Comparison of ENCODE assay signal across 8 mouse cellular contexts in the genomic region with DNA sequence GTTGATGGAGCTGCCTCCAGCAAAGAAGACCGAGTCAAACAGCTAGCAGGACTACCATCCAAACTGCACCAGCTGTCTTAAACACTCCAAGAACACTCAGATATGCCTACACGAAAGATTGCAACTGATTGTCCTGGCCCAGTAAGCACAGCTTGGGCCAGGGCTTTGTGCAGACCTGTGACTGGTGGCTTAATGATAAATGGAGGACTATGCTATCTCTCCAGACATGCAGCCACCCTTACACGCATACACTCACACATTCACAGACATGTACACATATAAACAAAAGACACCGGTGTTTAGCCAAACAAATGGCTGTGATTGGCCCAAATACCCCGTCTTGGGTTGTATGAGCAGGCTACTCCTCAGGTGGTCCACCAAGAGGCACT. TPM values are rescaled to one million over a fixed set of nuclear protein-coding genes. Genes with fewer than 3 reads are reported as not detected.
DNase-seq lines count a peak whose midpoint lies in the region; ATAC-seq and TF ChIP-seq lines count a peak whose summit lies in the region.

No protein-coding gene starts in this region.

- H3K27me3 ChIP-seq in heart, embryonic 11.5 days (ENCODE audit: control insufficient read depth, insufficient read depth, low read length): no peaks in the 10 kb centered on the region
- H3K27me3 ChIP-seq in E14TG2a.4 (ENCODE audit: insufficient read depth, low read length): no peaks in the 10 kb centered on the region
- H3K27me3 ChIP-seq in forebrain, embryonic 16.5 days (replicated peaks; ENCODE audit: control insufficient read depth, insufficient read depth, low read length): no peaks in the 10 kb centered on the region
- H3K27me3 ChIP-seq in liver, postnatal 0 days (ENCODE audit: insufficient read depth, low read length): no peaks in the 10 kb centered on the region

- peak overlapping the region; percentile 78 for H3K9ac ChIP-seq in heart, embryonic 11.5 days (ENCODE audit: low read depth, low read length)
- H3K9ac ChIP-seq in forebrain, embryonic 16.5 days (replicated peaks; ENCODE audit: low read depth, low read length): peak overlapping the region; percentile 60
- peak overlapping the region; percentile 73 for H3K9ac ChIP-seq in liver, postnatal 0 days (replicated peaks)

- DNase-seq in heart, postnatal 36 days: no peak
- DNase-seq in liver, postnatal 0 days: no peak
- DNase-seq in adrenal gland, postnatal 36 days: no peak
- no peak for DNase-seq in right cerebral cortex, adult 2 months (ENCODE audit: low spot score in 2 of 2)
- DNase-seq in adrenal gland, adult 8-10 months: no peak

- TF ChIP-seq CTCF in E14TG2a.4 (conservative IDR thresholded peaks at IDR 0.05; ENCODE audit: low read length): no peak
- no peak for TF ChIP-seq CTCF in liver, postnatal 0 days (IDR thresholded peaks at IDR 0.05; ENCODE audit: low read depth)

- H3K4me1 ChIP-seq in heart, embryonic 11.5 days (ENCODE audit: control insufficient read depth, insufficient read depth, low read length): peaks cover 8% of the 10 kb centered on the region; the same call in 1 of the 2 replicates
- peaks cover 44% of the 10 kb centered on the region for H3K4me1 ChIP-seq in E14TG2a.4 (replicated peaks; ENCODE audit: low read depth, low read length)
- H3K4me1 ChIP-seq in forebrain, embryonic 16.5 days (replicated peaks; ENCODE audit: control insufficient read depth, insufficient read depth, low read length): peaks cover 20% of the 10 kb centered on the region
- peaks cover 15% of the 10 kb centered on the region for H3K4me1 ChIP-seq in liver, postnatal 0 days (ENCODE audit: insufficient read depth)

- H3K4me2 ChIP-seq in heart, embryonic 11.5 days: peak overlapping the region; percentile 85
- H3K4me2 ChIP-seq in forebrain, embryonic 16.5 days (ENCODE audit: low read length): peak overlapping the region; percentile 83
- peak overlapping the region; percentile 90 for H3K4me2 ChIP-seq in liver, postnatal 0 days (ENCODE audit: low read depth, low read length)

- peak overlapping the region; percentile 92 for H3K4me3 ChIP-seq in heart, embryonic 11.5 days (ENCODE audit: low read depth, low read length)
- H3K4me3 ChIP-seq in E14TG2a.4 (replicated peaks; ENCODE audit: low read length): peak overlapping the region; percentile 97
- H3K4me3 ChIP-seq in forebrain, embryonic 16.5 days (replicated peaks; ENCODE audit: low read length): peak overlapping the region; percentile 63
- peak overlapping the region; percentile 96 for H3K4me3 ChIP-seq in liver, postnatal 0 days (ENCODE audit: low read depth, low read length)

- ATAC-seq in heart, embryonic 11.5 days (replicated peaks; ENCODE audit: insufficient number of reproducible peaks, low FRiP score, low TSS enrichment): peak; percentile 14; the same call in 1 of the 2 replicates
- peak; percentile 0; the same call in 1 of the 2 replicates for ATAC-seq in forebrain, embryonic 16.5 days
- ATAC-seq in liver, postnatal 0 days: peak; percentile 7

- peak; percentile 32; the same call in 1 of the 2 replicates for TF ChIP-seq EP300 in liver, postnatal 0 days (IDR thresholded peaks at IDR 0.05; ENCODE audit: low read depth)

- no peak overlapping the region for H3K27ac ChIP-seq in heart, embryonic 11.5 days (ENCODE audit: low read depth, low read length)
- H3K27ac ChIP-seq in forebrain, embryonic 16.5 days (ENCODE audit: low read length): peak overlapping the region; percentile 4
- H3K27ac ChIP-seq in liver, postnatal 0 days (ENCODE audit: low read depth): peak overlapping the region; percentile 91

- H3K9me3 ChIP-seq in heart, embryonic 11.5 days (replicated peaks; ENCODE audit: control insufficient read depth, low read length): no peaks in the 10 kb centered on the region
- no peaks in the 10 kb centered on the region for H3K9me3 ChIP-seq in E14TG2a.4 (ENCODE audit: low read length)
- no peaks in the 10 kb centered on the region for H3K9me3 ChIP-seq in forebrain, embryonic 16.5 days (ENCODE audit: control insufficient read depth, low read length)
- H3K9me3 ChIP-seq in liver, postnatal 0 days (ENCODE audit: low read length): no peaks in the 10 kb centered on the region

- H3K36me3 ChIP-seq in heart, embryonic 11.5 days (ENCODE audit: control insufficient read depth, insufficient read depth, low read length): peaks cover 9% of the 10 kb centered on the region
- peaks cover 23% of the 10 kb centered on the region for H3K36me3 ChIP-seq in E14TG2a.4 (ENCODE audit: insufficient read depth, low read length)
- peaks cover 4% of the 10 kb centered on the region for H3K36me3 ChIP-seq in forebrain, embryonic 16.5 days (ENCODE audit: control insufficient read depth, insufficient read depth)
- H3K36me3 ChIP-seq in liver, postnatal 0 days (replicated peaks; ENCODE audit: insufficient read depth, low read length): peaks cover 17% of the 10 kb centered on the region

- intact Hi-C loops in heart, postnatal 36 days (cut with DNase I): loop anchor here (10.0 kb wide), 1 partner anchor 246 kb away; no protein-coding TSS in a partner anchor

- WGBS in heart, embryonic 11.5 days (ENCODE audit: insufficient replicate concordance): 48% methylated on average over 5 of the region's 5 CpGs
- 42% methylated on average over 5 of the region's 5 CpGs for whole genome bisulfite sequencing in forebrain, embryonic 16.5 days
- WGBS in liver, postnatal 0 days (ENCODE audit: insufficient replicate concordance): 37% methylated on average over 5 of the region's 5 CpGs

RNA-seq across cellular contexts. Expression of a gene that starts 0.8 kb away (rescaled TPM):
- 23.2 and 26.8 TPM in 2 replicates for polyA plus RNA-seq in heart, embryonic 11.5 days (2014; fragmentation: Nextera tagmentation; extraction: Ambion mirVana)
- total RNA-seq in heart, postnatal 36 days (2021): 10 to 100 TPM; 15.0 to 17.9 TPM
- polyA plus RNA-seq in forebrain, embryonic 16.5 days (2015; fragmentation: Nextera tagmentation; extraction: Ambion mirVana): 34.9 and 45.8 TPM in 2 replicates
- polyA plus RNA-seq in liver, postnatal 0 days (2015; fragmentation: Nextera tagmentation; extraction: Ambion mirVana): 12.3 and 13.6 TPM in 2 replicates
- 10 to 100 TPM; 32.4 to 34.5 TPM for total RNA-seq in adrenal gland, postnatal 36 days (2021)
- total RNA-seq in adrenal gland, adult 8-10 months (2022): 10 to 100 TPM; 45.0 to 56.4 (median 49.6) TPM

RNA-seq across cellular contexts. Expression of a gene that starts 25.5 kb away (rescaled TPM):
- polyA plus RNA-seq in heart, embryonic 11.5 days (2014; fragmentation: Nextera tagmentation; extraction: Ambion mirVana): 47.4 and 62.0 TPM in 2 replicates
- 10 to 100 TPM; 26.0 to 29.1 TPM for total RNA-seq in heart, postnatal 36 days (2021)
- polyA plus RNA-seq in forebrain, embryonic 16.5 days (2015; fragmentation: Nextera tagmentation; extraction: Ambion mirVana): 47.0 and 47.6 TPM in 2 replicates
- 30.5 and 31.1 TPM in 2 replicates for polyA plus RNA-seq in liver, postnatal 0 days (2015; fragmentation: Nextera tagmentation; extraction: Ambion mirVana)
- 10 to 100 TPM; 87.9 to 98.6 TPM for total RNA-seq in adrenal gland, postnatal 36 days (2021)
- total RNA-seq in adrenal gland, adult 8-10 months (2022): 100 to 1,000 TPM in 2 of 4 experiments, 10 to 100 TPM in 2; 71.4 to 110 (median 88.2) TPM

RNA-seq across cellular contexts. Expression of a gene that starts 25.8 kb away (rescaled TPM):
- polyA plus RNA-seq in heart, embryonic 11.5 days (2014; fragmentation: Nextera tagmentation; extraction: Ambion mirVana): 3.2 and 6.4 TPM in 2 replicates
- total RNA-seq in heart, postnatal 36 days (2021): 1 to 10 TPM; 6.1 to 6.5 TPM
- polyA plus RNA-seq in forebrain, embryonic 16.5 days (2015; fragmentation: Nextera tagmentation; extraction: Ambion mirVana): 13.0 and 13.6 TPM in 2 replicates
- 26.4 and 27.6 TPM in 2 replicates for polyA plus RNA-seq in liver, postnatal 0 days (2015; fragmentation: Nextera tagmentation; extraction: Ambion mirVana)
- 100 to 1,000 TPM in 1 of 2 experiments, 10 to 100 TPM in 1; 99.2 to 104 TPM for total RNA-seq in adrenal gland, postnatal 36 days (2021)
- 100 to 1,000 TPM; 101 to 139 (median 122) TPM for total RNA-seq in adrenal gland, adult 8-10 months (2022)

RNA-seq across cellular contexts. Expression of a gene that starts 41.6 kb away (rescaled TPM):
- 3.7 and 5.3 TPM in 2 replicates for polyA plus RNA-seq in heart, embryonic 11.5 days (2014; fragmentation: Nextera tagmentation; extraction: Ambion mirVana)
- under 1 TPM; 0.19 to 0.38 TPM for total RNA-seq in heart, postnatal 36 days (2021)
- polyA plus RNA-seq in forebrain, embryonic 16.5 days (2015; fragmentation: Nextera tagmentation; extraction: Ambion mirVana): 6.2 and 12.1 TPM in 2 replicates
- 0.22 and 0.39 TPM in 2 replicates for polyA plus RNA-seq in liver, postnatal 0 days (2015; fragmentation: Nextera tagmentation; extraction: Ambion mirVana)
- total RNA-seq in adrenal gland, postnatal 36 days (2021): under 1 TPM; 0.43 to 0.53 TPM
- 1 to 10 TPM in 2 of 4 experiments, under 1 TPM in 2; 0.67 to 1.3 (median 1.1) TPM for total RNA-seq in adrenal gland, adult 8-10 months (2022)

Comparison
In these comparisons a context has a peak if more than half of its experiments do, and no peak if none do; other contexts are left out.
1. RNA of a gene that starts 25.8 kb away (total RNA-seq): 101 to 139 TPM in adrenal gland, adult 8-10 months and 99.2 to 104 TPM in adrenal gland, postnatal 36 days; 6.1 to 6.5 TPM in heart, postnatal 36 days; every median in the first group is over 10 times any median in the second.
2. Peak in every context shown above with its lines, with median percentiles within 50 percentile points of each other: ATAC-seq, H3K4me2 ChIP-seq, H3K4me3 ChIP-seq and H3K9ac ChIP-seq.